ENCODE assay signal across 8 mouse cellular contexts in the genomic region with DNA sequence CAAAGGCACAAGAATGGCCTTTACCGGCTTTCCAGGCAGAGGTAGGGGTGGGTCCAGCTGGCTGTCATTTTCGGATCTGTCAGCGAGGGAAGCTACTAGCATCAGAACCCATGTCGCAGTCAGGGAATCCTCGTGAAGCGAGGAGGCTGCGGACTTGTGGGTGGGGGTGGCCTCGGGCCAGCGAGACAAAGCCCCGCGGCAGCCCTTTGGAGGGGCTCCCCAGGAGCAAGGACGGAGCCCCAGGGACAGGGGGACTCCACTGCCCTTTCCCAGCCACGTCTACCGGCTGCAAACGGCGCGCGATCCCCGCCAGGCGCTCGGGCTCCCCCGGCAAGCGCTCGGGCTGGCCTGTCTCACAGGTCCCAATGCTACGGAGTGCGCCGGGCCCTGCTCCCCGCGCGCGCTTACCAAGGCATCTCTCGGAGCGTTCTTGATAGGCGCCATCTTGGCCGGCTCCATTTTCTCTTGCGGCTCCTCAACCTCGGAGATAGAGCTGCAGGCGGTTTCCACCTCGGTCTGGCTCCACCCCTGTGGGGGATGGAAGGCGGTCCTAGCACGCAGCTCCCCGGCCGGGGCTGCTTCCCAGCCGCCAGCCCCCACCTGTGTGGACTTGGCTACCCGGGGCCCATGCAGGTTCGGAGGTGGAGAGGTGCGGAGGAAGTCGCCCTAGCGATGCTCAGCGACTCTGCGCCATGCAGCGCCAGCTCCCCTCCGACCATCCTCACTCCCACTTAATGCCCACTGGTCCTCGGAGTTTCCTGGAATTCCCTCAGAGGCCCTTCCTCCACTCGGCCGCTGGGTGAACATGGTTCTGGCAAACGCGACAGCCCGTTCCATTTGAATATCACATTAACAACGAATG. TPM values are rescaled to one million over a fixed set of nuclear protein-coding genes. Genes with fewer than 3 reads are reported as not detected.
DNase-seq lines count a peak whose midpoint lies in the region; ATAC-seq and TF ChIP-seq lines count a peak whose summit lies in the region.

No protein-coding gene starts in this region.

- peak; percentile 93 for ATAC-seq in embryonic facial prominence, embryonic 15.5 days (ENCODE audit: insufficient number of reproducible peaks, low FRiP score, low TSS enrichment, low read depth)
- ATAC-seq in kidney, embryonic 15.5 days (replicated peaks; ENCODE audit: low FRiP score): peak; percentile 97
- ATAC-seq in limb, embryonic 15.5 days (ENCODE audit: insufficient number of reproducible peaks, low FRiP score, low TSS enrichment, low read depth): peak; percentile 81
- peak; percentile 95 for ATAC-seq in midbrain, postnatal 0 days (ENCODE audit: low FRiP score)

- peak overlapping the region; percentile 64 for H3K4me3 ChIP-seq in bone marrow macrophage, adult 2 months (ENCODE audit: insufficient read depth, low read length)
- H3K4me3 ChIP-seq in embryonic facial prominence, embryonic 15.5 days (replicated peaks): peak overlapping the region; percentile 58
- H3K4me3 ChIP-seq in heart, embryonic 10.5 days: peak overlapping the region; percentile 66
- H3K4me3 ChIP-seq in kidney, embryonic 15.5 days (replicated peaks): peak overlapping the region; percentile 59
- H3K4me3 ChIP-seq in limb, embryonic 15.5 days: peak overlapping the region; percentile 57
- peak overlapping the region; percentile 54 for H3K4me3 ChIP-seq in midbrain, postnatal 0 days (ENCODE audit: low read depth, low read length)

- H3K36me3 ChIP-seq in embryonic facial prominence, embryonic 15.5 days: no peaks in the 10 kb centered on the region
- no peaks in the 10 kb centered on the region for H3K36me3 ChIP-seq in heart, embryonic 10.5 days
- no peaks in the 10 kb centered on the region for H3K36me3 ChIP-seq in kidney, embryonic 15.5 days
- no peaks in the 10 kb centered on the region for H3K36me3 ChIP-seq in limb, embryonic 15.5 days
- no peaks in the 10 kb centered on the region for H3K36me3 ChIP-seq in midbrain, postnatal 0 days (ENCODE audit: insufficient read depth, low read length)

- DNase-seq in B cell, adult 2 months: peak; percentile 73 to 74
- DNase-seq in heart, embryonic 10.5 days (ENCODE audit: low spot score): peak; percentile 85
- peak; percentile 82 for DNase-seq in midbrain, postnatal 0 days (ENCODE audit: low spot score)
- DNase-seq in spleen, postnatal 14 days (ENCODE audit: low spot score in 2 of 2): peak; percentile 25 to 38

- no peaks in the 10 kb centered on the region for H3K4me1 ChIP-seq in bone marrow macrophage, adult 2 months (ENCODE audit: control insufficient read depth, insufficient read depth, low read length)
- no peaks in the 10 kb centered on the region for H3K4me1 ChIP-seq in embryonic facial prominence, embryonic 15.5 days
- no peaks in the 10 kb centered on the region for H3K4me1 ChIP-seq in heart, embryonic 10.5 days
- no peaks in the 10 kb centered on the region for H3K4me1 ChIP-seq in kidney, embryonic 15.5 days
- H3K4me1 ChIP-seq in limb, embryonic 15.5 days: no peaks in the 10 kb centered on the region
- no peaks in the 10 kb centered on the region for H3K4me1 ChIP-seq in midbrain, postnatal 0 days (ENCODE audit: insufficient read depth, low read length)

- no peak for TF ChIP-seq POLR2A in bone marrow macrophage, adult 2 months (IDR thresholded peaks at IDR 0.05; ENCODE audit: borderline replicate concordance, low read depth, low read length)

- WGBS in embryonic facial prominence, embryonic 15.5 days: 29% methylated on average over 60 of the region's 60 CpGs
- 20% methylated on average over 60 of the region's 60 CpGs for WGBS in heart, embryonic 10.5 days
- whole genome bisulfite sequencing in kidney, embryonic 15.5 days: 19% methylated on average over 58 of the region's 60 CpGs
- WGBS in limb, embryonic 15.5 days: 23% methylated on average over 60 of the region's 60 CpGs
- WGBS in midbrain, postnatal 0 days: 25% methylated on average over 57 of the region's 60 CpGs

- peak overlapping the region; percentile 47 for H3K9ac ChIP-seq in embryonic facial prominence, embryonic 15.5 days
- peak overlapping the region; percentile 62 for H3K9ac ChIP-seq in kidney, embryonic 15.5 days
- peak overlapping the region; percentile 51 for H3K9ac ChIP-seq in limb, embryonic 15.5 days
- peak overlapping the region; percentile 90 for H3K9ac ChIP-seq in midbrain, postnatal 0 days (replicated peaks; ENCODE audit: low read length, poor library complexity, severe bottlenecking)

- no peaks in the 10 kb centered on the region for H3K9me3 ChIP-seq in embryonic facial prominence, embryonic 15.5 days (replicated peaks)
- no peaks in the 10 kb centered on the region for H3K9me3 ChIP-seq in heart, embryonic 10.5 days
- H3K9me3 ChIP-seq in kidney, embryonic 15.5 days (replicated peaks): 0 out of 2 replicates have a peak, but pooled peaks cover 4% of the 10 kb centered on the region
- no peaks in the 10 kb centered on the region for H3K9me3 ChIP-seq in limb, embryonic 15.5 days
- H3K9me3 ChIP-seq in midbrain, postnatal 0 days (ENCODE audit: low read length): no peaks in the 10 kb centered on the region

- no peaks in the 10 kb centered on the region for H3K27me3 ChIP-seq in embryonic facial prominence, embryonic 15.5 days
- no peaks in the 10 kb centered on the region for H3K27me3 ChIP-seq in heart, embryonic 10.5 days (ENCODE audit: insufficient read depth, poor library complexity, severe bottlenecking)
- H3K27me3 ChIP-seq in kidney, embryonic 15.5 days: no peaks in the 10 kb centered on the region
- no peaks in the 10 kb centered on the region for H3K27me3 ChIP-seq in limb, embryonic 15.5 days
- no peaks in the 10 kb centered on the region for H3K27me3 ChIP-seq in midbrain, postnatal 0 days (ENCODE audit: insufficient read depth, low read length)

- TF ChIP-seq CTCF in bone marrow macrophage, adult 2 months (IDR thresholded peaks at IDR 0.05; ENCODE audit: low read depth, low read length): no peak
- TF ChIP-seq CTCF in midbrain, postnatal 0 days (IDR thresholded peaks at IDR 0.05): peak; percentile 44

- peak overlapping the region; percentile 50 for H3K4me2 ChIP-seq in embryonic facial prominence, embryonic 15.5 days (replicated peaks)
- peak overlapping the region; percentile 61 for H3K4me2 ChIP-seq in kidney, embryonic 15.5 days
- H3K4me2 ChIP-seq in limb, embryonic 15.5 days: peak overlapping the region; percentile 45
- peak overlapping the region; percentile 43 for H3K4me2 ChIP-seq in midbrain, postnatal 0 days (ENCODE audit: low read depth, low read length, poor library complexity, severe bottlenecking)

- no peak overlapping the region for H3K27ac ChIP-seq in bone marrow macrophage, adult 2 months (ENCODE audit: insufficient read depth, low read depth, low read length)
- peak overlapping the region; percentile 80 for H3K27ac ChIP-seq in embryonic facial prominence, embryonic 15.5 days (replicated peaks)
- H3K27ac ChIP-seq in heart, embryonic 10.5 days: peak overlapping the region; percentile 91
- peak overlapping the region; percentile 82 for H3K27ac ChIP-seq in kidney, embryonic 15.5 days
- H3K27ac ChIP-seq in limb, embryonic 15.5 days: peak overlapping the region; percentile 82
- H3K27ac ChIP-seq in midbrain, postnatal 0 days (ENCODE audit: low read depth, low read length): peak overlapping the region; percentile 90

RNA-seq across cellular contexts. Expression of a gene that starts 1.6 kb away (rescaled TPM):
- 3.1 and 3.3 TPM in 2 replicates for polyA plus RNA-seq in bone marrow macrophage, adult 2 months (2012; ENCODE audit: insufficient read depth, insufficient read length, missing spikeins)
- polyA plus RNA-seq in embryonic facial prominence, embryonic 15.5 days (2015; fragmentation: Nextera tagmentation; extraction: Ambion mirVana): 9.2 and 9.5 TPM in 2 replicates
- 14.1 and 20.7 TPM in 2 replicates for polyA plus RNA-seq in heart, embryonic 10.5 days (2016; fragmentation: Nextera tagmentation; extraction: Ambion mirVana)
- polyA plus RNA-seq in kidney, embryonic 15.5 days (2015; fragmentation: Nextera tagmentation; extraction: Ambion mirVana): 10.5 and 10.6 TPM in 2 replicates
- polyA plus RNA-seq in limb, embryonic 15.5 days (2015; fragmentation: Nextera tagmentation; extraction: Ambion mirVana): 7.8 and 9.8 TPM in 2 replicates
- 17.5 and 23.2 TPM in 2 replicates for total RNA-seq in midbrain, postnatal 0 days (2014; rRNA removed)
- polyA plus RNA-seq in midbrain, postnatal 0 days (2015; fragmentation: Nextera tagmentation; extraction: Ambion mirVana): 23.1 and 24.5 TPM in 2 replicates

RNA-seq across cellular contexts. Expression of a gene that starts 32.5 kb away (rescaled TPM):
- 274 and 285 TPM in 2 replicates for polyA plus RNA-seq in bone marrow macrophage, adult 2 months (2012; ENCODE audit: insufficient read depth, insufficient read length, missing spikeins)
- polyA plus RNA-seq in embryonic facial prominence, embryonic 15.5 days (2015; fragmentation: Nextera tagmentation; extraction: Ambion mirVana): 281 and 326 TPM in 2 replicates
- 726 and 795 TPM in 2 replicates for polyA plus RNA-seq in heart, embryonic 10.5 days (2016; fragmentation: Nextera tagmentation; extraction: Ambion mirVana)
- 363 and 376 TPM in 2 replicates for polyA plus RNA-seq in kidney, embryonic 15.5 days (2015; fragmentation: Nextera tagmentation; extraction: Ambion mirVana)
- polyA plus RNA-seq in limb, embryonic 15.5 days (2015; fragmentation: Nextera tagmentation; extraction: Ambion mirVana): 373 and 387 TPM in 2 replicates
- total RNA-seq in midbrain, postnatal 0 days (2014; rRNA removed): 201 and 259 TPM in 2 replicates
- 253 and 272 TPM in 2 replicates for polyA plus RNA-seq in midbrain, postnatal 0 days (2015; fragmentation: Nextera tagmentation; extraction: Ambion mirVana)

RNA-seq across cellular contexts. Expression of a gene that starts 35.8 kb away (rescaled TPM):
- polyA plus RNA-seq in bone marrow macrophage, adult 2 months (2012; ENCODE audit: insufficient read depth, insufficient read length, missing spikeins): not detected in 2 replicates
- polyA plus RNA-seq in embryonic facial prominence, embryonic 15.5 days (2015; fragmentation: Nextera tagmentation; extraction: Ambion mirVana): not detected in 2 replicates
- polyA plus RNA-seq in heart, embryonic 10.5 days (2016; fragmentation: Nextera tagmentation; extraction: Ambion mirVana): not detected in 2 replicates
- not detected in 2 replicates for polyA plus RNA-seq in kidney, embryonic 15.5 days (2015; fragmentation: Nextera tagmentation; extraction: Ambion mirVana)
- polyA plus RNA-seq in limb, embryonic 15.5 days (2015; fragmentation: Nextera tagmentation; extraction: Ambion mirVana): not detected in 2 replicates
- not detected in 2 replicates for total RNA-seq in midbrain, postnatal 0 days (2014; rRNA removed)
- not detected in 2 replicates for polyA plus RNA-seq in midbrain, postnatal 0 days (2015; fragmentation: Nextera tagmentation; extraction: Ambion mirVana)

Comparison
In these comparisons a context has a peak if more than half of its experiments do, and no peak if none do; other contexts are left out.
1. DNase-seq: peak in every context shown above with its lines; median percentile 85 in heart, embryonic 10.5 days; 82 in midbrain, postnatal 0 days; 74 in B cell, adult 2 months; 32 in spleen, postnatal 14 days.